Mouse (Mus musculus): Measurements from ENCODE around the gene Pdss2. TPM values are rescaled to one million over a fixed set of nuclear protein-coding genes. Genes with fewer than 3 reads are reported as not detected.

Pdss2 gene
- total and polyA plus RNA-seq, 3 experiments, result 2.8 to 10.8 (median 5.9) TPM

DNA sequence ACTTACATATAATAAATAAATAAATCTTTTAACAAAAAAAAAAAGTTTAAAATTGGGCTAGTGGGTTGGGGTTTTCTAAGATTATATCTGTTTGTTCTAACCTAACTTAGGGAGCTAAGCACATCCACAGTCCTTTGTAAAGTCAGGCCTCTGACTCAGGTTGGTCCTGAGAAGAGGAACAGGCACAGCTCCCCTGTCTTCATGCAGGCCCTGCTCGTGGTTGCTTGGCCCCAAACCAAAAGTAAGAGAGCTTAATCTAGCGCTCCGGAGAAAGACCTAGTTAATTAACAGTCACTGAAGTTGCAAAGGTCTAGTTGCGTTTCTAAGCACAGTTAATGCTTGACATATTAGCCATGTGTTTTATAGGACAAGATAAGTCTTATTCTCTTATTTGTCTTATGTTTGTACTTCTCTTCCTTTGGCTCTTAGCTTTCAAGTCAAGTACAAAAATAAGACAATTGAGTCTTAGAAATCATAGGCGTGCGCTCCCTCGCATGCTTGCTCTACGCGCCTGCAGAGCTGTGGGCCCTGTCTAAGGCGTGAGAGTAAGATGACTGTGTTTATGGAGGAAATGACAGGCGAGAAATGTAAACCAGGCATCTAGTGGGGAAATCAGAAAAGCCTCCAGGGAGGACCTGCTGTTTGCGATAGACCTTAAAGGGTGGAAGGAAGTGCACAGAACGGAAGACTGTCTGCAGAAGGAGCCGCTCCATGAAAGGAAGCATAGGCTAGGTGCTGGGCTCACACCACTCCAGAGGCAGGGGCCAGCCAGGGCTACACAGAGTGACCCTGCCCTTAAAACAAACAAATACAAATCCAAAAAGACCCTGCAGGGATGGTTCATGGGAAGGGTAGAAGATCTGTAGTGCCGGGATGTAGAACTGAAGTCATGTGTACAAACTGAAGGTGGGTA is 157.7 kb downstream of the Pdss2 start:
- Histone ChIP-seq H3K9me3 (replicated peaks) (no peaks in the 10 kb centered on the region), H3K27me3 (ENCODE audit: insufficient read depth, low read length) (no peaks in the 10 kb centered on the region), H3K36me3 (replicated peaks) (peaks cover 5% of the 10 kb centered on the region), H3K4me3 (ENCODE audit: low read depth, low read length) (no peak overlapping the region), H3K4me1 (ENCODE audit: insufficient read depth, low read depth, low read length) (no peaks in the 10 kb centered on the region)
- no peak for ATAC-seq (ENCODE audit: extremely low read depth, insufficient number of reproducible peaks, low FRiP score, poor library complexity, severe bottlenecking)
- TF ChIP-seq CTCF (IDR thresholded peaks at IDR 0.05; ENCODE audit: low read depth, low read length), result no peak
- TF ChIP-seq GATA2 (IDR thresholded peaks at IDR 0.05; ENCODE audit: borderline replicate concordance, low read depth, low read length), result no peak
- no peak for TF ChIP-seq GATA1 (IDR thresholded peaks at IDR 0.05; ENCODE audit: borderline replicate concordance, low read length)
- TF ChIP-seq POLR2AphosphoS5 (IDR thresholded peaks at IDR 0.05; ENCODE audit: insufficient replicate concordance, low read depth, low read length), result no peak
- no peak for TF ChIP-seq TAL1 (conservative IDR thresholded peaks at IDR 0.05; ENCODE audit: low read depth, low read length)
- no peak for DNase-seq (ENCODE audit: low spot score)

DNA sequence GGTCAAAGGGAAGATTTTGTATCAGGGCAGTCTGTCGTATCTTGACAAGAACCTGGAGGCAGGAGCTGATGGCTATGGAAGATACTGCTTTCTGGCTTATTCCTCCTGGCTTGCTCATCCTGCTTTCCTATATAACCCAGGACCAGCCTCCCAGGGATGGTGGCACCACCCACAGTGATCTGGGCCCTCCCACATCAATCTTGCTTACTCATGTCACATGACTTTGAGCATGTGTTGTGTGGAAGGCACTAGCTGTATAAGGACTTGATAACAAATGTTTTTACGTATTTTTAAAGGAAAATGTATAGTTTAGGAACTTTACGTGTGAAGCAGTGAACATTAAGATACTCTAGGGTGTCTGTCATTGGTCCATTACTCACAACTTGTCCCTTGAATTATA is 161.4 kb downstream of the Pdss2 start:
- no peaks in the 10 kb centered on the region for H3K4me1 ChIP-seq (ENCODE audit: insufficient read depth, low read depth, low read length)
- H3K4me3 ChIP-seq (ENCODE audit: low read depth, low read length), result no peak overlapping the region
- TF ChIP-seq POLR2AphosphoS5 (IDR thresholded peaks at IDR 0.05; ENCODE audit: insufficient replicate concordance, low read depth, low read length) (no peak), CTCF (IDR thresholded peaks at IDR 0.05; ENCODE audit: low read depth, low read length) (no peak), GATA1 (IDR thresholded peaks at IDR 0.05; ENCODE audit: borderline replicate concordance, low read length) (no peak), TAL1 (conservative IDR thresholded peaks at IDR 0.05; ENCODE audit: low read depth, low read length) (no peak), GATA2 (IDR thresholded peaks at IDR 0.05; ENCODE audit: borderline replicate concordance, low read depth, low read length) (no peak)
- DNase-seq (ENCODE audit: low spot score) (no peak), ATAC-seq (ENCODE audit: extremely low read depth, insufficient number of reproducible peaks, low FRiP score, poor library complexity, severe bottlenecking) (no peak)
- H3K27me3 ChIP-seq (ENCODE audit: insufficient read depth, low read length), result no peaks in the 10 kb centered on the region
- H3K9me3 ChIP-seq (replicated peaks), result no peaks in the 10 kb centered on the region
- peaks cover 2% of the 10 kb centered on the region for H3K36me3 ChIP-seq (replicated peaks)

- DNase-seq (ENCODE audit: low spot score) (no peak), ATAC-seq (ENCODE audit: extremely low read depth, insufficient number of reproducible peaks, low FRiP score, poor library complexity, severe bottlenecking) (no peak)
- TF ChIP-seq TAL1 (conservative IDR thresholded peaks at IDR 0.05; ENCODE audit: low read depth, low read length), result no peak
- TF ChIP-seq POLR2AphosphoS5 (IDR thresholded peaks at IDR 0.05; ENCODE audit: insufficient replicate concordance, low read depth, low read length), result no peak
- no peak for TF ChIP-seq GATA2 (IDR thresholded peaks at IDR 0.05; ENCODE audit: borderline replicate concordance, low read depth, low read length)
- no peak for TF ChIP-seq CTCF (IDR thresholded peaks at IDR 0.05; ENCODE audit: low read depth, low read length)
- Histone ChIP-seq H3K4me1 (ENCODE audit: insufficient read depth, low read depth, low read length) (no peaks in the 10 kb centered on the region), H3K36me3 (replicated peaks) (peaks cover 2% of the 10 kb centered on the region), H3K4me3 (ENCODE audit: low read depth, low read length) (no peak overlapping the region), H3K9me3 (replicated peaks) (no peaks in the 10 kb centered on the region), H3K27me3 (ENCODE audit: insufficient read depth, low read length) (no peaks in the 10 kb centered on the region)
Observed at GRCm38 (mm10) chr10:43384623-43385022, 163.3 kb downstream of the Pdss2 start.

GRCm38 (mm10) chr10:43392921-43393320 is 171.6 kb downstream of the Pdss2 start:
- TF ChIP-seq CTCF (IDR thresholded peaks at IDR 0.05; ENCODE audit: low read depth, low read length), result no peak
- no peak for TF ChIP-seq TAL1 (conservative IDR thresholded peaks at IDR 0.05; ENCODE audit: low read depth, low read length)
- Histone ChIP-seq H3K4me3 (ENCODE audit: low read depth, low read length) (no peak overlapping the region), H3K4me1 (ENCODE audit: insufficient read depth, low read depth, low read length) (no peaks in the 10 kb centered on the region), H3K36me3 (replicated peaks) (no peaks in the 10 kb centered on the region), H3K27me3 (ENCODE audit: insufficient read depth, low read length) (no peaks in the 10 kb centered on the region), H3K9me3 (replicated peaks) (no peaks in the 10 kb centered on the region)
- DNase-seq (ENCODE audit: low spot score) (no peak), ATAC-seq (ENCODE audit: extremely low read depth, insufficient number of reproducible peaks, low FRiP score, poor library complexity, severe bottlenecking) (no peak)

GRCm38 (mm10) chr10:43393818-43394217 is 172.5 kb downstream of the Pdss2 start:
- Histone ChIP-seq H3K36me3 (replicated peaks) (peaks cover 4% of the 10 kb centered on the region), H3K27me3 (ENCODE audit: insufficient read depth, low read length) (no peaks in the 10 kb centered on the region), H3K4me3 (ENCODE audit: low read depth, low read length) (no peak overlapping the region), H3K4me1 (ENCODE audit: insufficient read depth, low read depth, low read length) (no peaks in the 10 kb centered on the region), H3K9me3 (replicated peaks) (no peaks in the 10 kb centered on the region)
- no peak for TF ChIP-seq TAL1 (conservative IDR thresholded peaks at IDR 0.05; ENCODE audit: low read depth, low read length)
- no peak for TF ChIP-seq POLR2AphosphoS5 (IDR thresholded peaks at IDR 0.05; ENCODE audit: insufficient replicate concordance, low read depth, low read length)
- TF ChIP-seq GATA2 (IDR thresholded peaks at IDR 0.05; ENCODE audit: borderline replicate concordance, low read depth, low read length), result no peak
- no peak for TF ChIP-seq CTCF (IDR thresholded peaks at IDR 0.05; ENCODE audit: low read depth, low read length)
- no peak for TF ChIP-seq GATA1 (IDR thresholded peaks at IDR 0.05; ENCODE audit: borderline replicate concordance, low read length)
- ATAC-seq (ENCODE audit: extremely low read depth, insufficient number of reproducible peaks, low FRiP score, poor library complexity, severe bottlenecking), result no peak
- DNase-seq (ENCODE audit: low spot score), result no peak

DNA sequence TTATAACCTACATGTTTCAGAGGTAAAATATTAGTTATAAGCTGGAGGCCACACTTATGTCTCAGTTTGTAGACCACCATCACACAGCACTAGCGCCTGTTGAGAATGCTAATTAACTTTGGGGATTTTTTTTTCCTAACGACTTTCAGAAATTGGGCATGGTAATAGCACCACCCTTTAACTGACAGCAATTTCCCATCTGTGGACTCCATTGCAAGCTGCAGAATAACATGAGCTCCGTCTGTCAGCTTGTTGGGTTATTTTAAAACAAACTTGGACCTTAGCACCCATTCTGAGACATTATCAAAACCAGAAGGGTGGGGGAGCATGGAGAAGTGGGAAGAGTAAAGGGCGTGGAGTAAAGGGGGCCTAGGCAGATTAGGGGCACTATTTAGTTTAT is 174.5 kb downstream of the Pdss2 start:
- H3K4me3 ChIP-seq (ENCODE audit: low read depth, low read length), result no peak overlapping the region
- ATAC-seq (ENCODE audit: extremely low read depth, insufficient number of reproducible peaks, low FRiP score, poor library complexity, severe bottlenecking), result no peak
- peaks cover 6% of the 10 kb centered on the region for H3K36me3 ChIP-seq (replicated peaks)
- H3K9me3 ChIP-seq (replicated peaks), result no peaks in the 10 kb centered on the region
- H3K27me3 ChIP-seq (ENCODE audit: insufficient read depth, low read length), result no peaks in the 10 kb centered on the region
- TF ChIP-seq GATA2 (IDR thresholded peaks at IDR 0.05; ENCODE audit: borderline replicate concordance, low read depth, low read length), result no peak
- no peak for TF ChIP-seq CTCF (IDR thresholded peaks at IDR 0.05; ENCODE audit: low read depth, low read length)
- TF ChIP-seq GATA1 (IDR thresholded peaks at IDR 0.05; ENCODE audit: borderline replicate concordance, low read length), result no peak
- TF ChIP-seq POLR2AphosphoS5 (IDR thresholded peaks at IDR 0.05; ENCODE audit: insufficient replicate concordance, low read depth, low read length), result no peak
- TF ChIP-seq TAL1 (conservative IDR thresholded peaks at IDR 0.05; ENCODE audit: low read depth, low read length), result no peak
- no peak for DNase-seq (ENCODE audit: low spot score)
- no peaks in the 10 kb centered on the region for H3K4me1 ChIP-seq (ENCODE audit: insufficient read depth, low read depth, low read length)
